Mouse (Mus musculus) lung, embryonic 16.5 days (tissue): Measurements from ENCODE around the gene Rbm18. TPM values are rescaled to one million over a fixed set of nuclear protein-coding genes. Genes with fewer than 3 reads are reported as not detected.

Experiments used
- polyA plus RNA-seq: library from polyadenylated mRNA; unstranded; fragments of >200 nt; fragmentation: Nextera tagmentation; extraction: Ambion mirVana; gene quantifications from 2 replicates; pipeline ENCODE4 v1.2.1, GENCODE M21; 2015

Gene Rbm18
- polyA plus RNA-seq, 1 experiment from 2014 or later, result 75.4 TPM

Other genes with a start within 250 kb of the Rbm18 start
- 0.55 and 0.60 TPM in 2 replicates for gene Ttll11, start 156.9 kb downstream of the Rbm18 start, polyA plus RNA-seq
- gene Ndufa8, start 87.4 kb downstream of the Rbm18 start, polyA plus RNA-seq, result 239 and 249 TPM in 2 replicates
- 9.6 and 11.1 TPM in 2 replicates for gene Morn5, start 87.3 kb downstream of the Rbm18 start, polyA plus RNA-seq
- 4.7 and 4.9 TPM in 2 replicates for gene Lhx6, start 31.4 kb downstream of the Rbm18 start, polyA plus RNA-seq
- 30.3 TPM in 2 replicates for gene Mrrf, start 384 bp downstream of the Rbm18 start, polyA plus RNA-seq
- 76.1 and 83.5 TPM in 2 replicates for gene Ptgs1, start 93.7 kb upstream of the Rbm18 start, polyA plus RNA-seq
- gene Olfr338, start 236.7 kb upstream of the Rbm18 start, polyA plus RNA-seq, result 0.04 TPM in 1 of 2 replicates, not detected in the other